Mouse (Mus musculus) cerebellum, postnatal 10 days (tissue): ENCODE data around the gene Mdga2.

Source experiments
- DNase-seq, 2 experiments: peaks; one replicate each; pipeline ENCODE4 v3.0.0; 2021; ENCODE audit warnings: mixed read lengths in 2 of 2

Mdga2 gene

GRCm38 (mm10) chr12:66679558-66679957 is 542.8 kb downstream of the Mdga2 start:
- no peak for DNase-seq

- DNase-seq = no peak
Observed at GRCm38 (mm10) chr12:66648605-66649552, 573.5 kb downstream of the Mdga2 start.

GRCm38 (mm10) chr12:66640408-66640807 is 581.9 kb downstream of the Mdga2 start:
- DNase-seq = peak; percentile 52 to 67

- no peak for DNase-seq
Observed at GRCm38 (mm10) chr12:66619944-66620343, 602.4 kb downstream of the Mdga2 start.

- peak; percentile 19 to 31 for DNase-seq
Observed at GRCm38 (mm10) chr12:66591617-66592230, 630.6 kb downstream of the Mdga2 start.

GRCm38 (mm10) chr12:66565396-66565795 is 657.0 kb downstream of the Mdga2 start:
- DNase-seq = no peak

GRCm38 (mm10) chr12:66556846-66557245 is 665.5 kb downstream of the Mdga2 start:
- no peak for DNase-seq

- DNase-seq = no peak
Observed at GRCm38 (mm10) chr12:66556178-66556820, 666.0 kb downstream of the Mdga2 start.

- no peak for DNase-seq
Observed at GRCm38 (mm10) chr12:66524973-66525372, 697.4 kb downstream of the Mdga2 start.

GRCm38 (mm10) chr12:66499258-66499657 is 723.1 kb downstream of the Mdga2 start:
- DNase-seq = peak; percentile 6 to 24

GRCm38 (mm10) chr12:66470868-66471267 is 751.5 kb downstream of the Mdga2 start:
- DNase-seq = peak; percentile 46 to 57

GRCm38 (mm10) chr12:66470243-66470863 is 752.0 kb downstream of the Mdga2 start:
- peak in 1 of 2 experiments; percentile 1 for DNase-seq

- DNase-seq = no peak
Observed at GRCm38 (mm10) chr12:66465516-66465915, 756.8 kb downstream of the Mdga2 start.

- peak; percentile 5 to 6 for DNase-seq
Observed at GRCm38 (mm10) chr12:66443340-66443739, 779.0 kb downstream of the Mdga2 start.
